Mouse (Mus musculus) erythroblast, embryonic 14.5 days (primary cell): ENCODE measurements around the gene Ehf.

Source experiments
- GATA1 ChIP-seq: IDR thresholded peaks from 2 replicates; pipeline ENCODE4 v1.6.1; 2012; ENCODE audit warnings: low read length, inconsistent platforms, mixed read lengths
- TAL1 ChIP-seq: IDR thresholded peaks from 3 replicates; pipeline ENCODE4 v1.6.1; 2012; ENCODE audit warnings: low read length, inconsistent platforms, mixed read lengths

DNA sequence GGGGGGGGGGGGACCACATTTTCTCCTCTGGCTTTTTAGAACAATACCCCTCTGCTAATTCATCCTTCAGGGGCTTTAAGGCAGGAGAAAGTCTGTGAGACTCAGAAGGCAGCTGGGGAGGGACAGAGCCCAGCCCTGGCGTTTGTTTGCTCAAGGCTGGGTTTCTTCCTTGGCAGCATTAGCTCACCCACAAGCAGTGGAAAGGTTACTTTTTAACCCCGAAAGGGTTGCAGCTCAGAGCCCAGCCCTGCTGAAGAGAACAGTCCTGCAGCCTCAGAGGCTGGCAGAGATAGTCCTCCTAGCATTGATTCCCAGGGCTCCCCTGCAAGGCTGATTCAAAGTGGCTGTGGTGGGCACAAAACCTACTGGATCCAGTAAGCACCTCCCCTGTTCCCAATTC lies 17.5 kb downstream of the Ehf start:
- TF ChIP-seq TAL1 (no peak), GATA1 (no peak)
